Mouse (Mus musculus) ES-Bruce4 (cell line): Measurements from ENCODE around the gene Fat3. TPM values are rescaled to one million over a fixed set of nuclear protein-coding genes. Genes with fewer than 3 reads are reported as not detected.

Experiments used
- H3K27ac ChIP-seq: 2 replicates; pipeline ENCODE4 v1.5.1; 2012; ENCODE audit warnings: low read length, inconsistent platforms; ENCODE audit not compliant: insufficient read depth
- H3K27me3 ChIP-seq: 2 replicates; pipeline ENCODE4 v1.6.1; 2012; ENCODE audit warnings: mild to moderate bottlenecking, low read length, inconsistent platforms; ENCODE audit not compliant: control insufficient read depth, poor library complexity, insufficient read depth, severe bottlenecking
- H3K36me3 ChIP-seq: 2 replicates; pipeline ENCODE4 v1.6.1; 2012; ENCODE audit warnings: inconsistent platforms, mild to moderate bottlenecking, low read length, moderate library complexity; ENCODE audit not compliant: control insufficient read depth, poor library complexity, insufficient read depth, severe bottlenecking
- H3K4me1 ChIP-seq: one replicate; pipeline ENCODE4 v1.8.1; 2011; ENCODE audit warnings: low read length; ENCODE audit not compliant: control insufficient read depth, insufficient read depth
- H3K4me3 ChIP-seq: 2 replicates; pipeline ENCODE4 v1.5.1; 2011; ENCODE audit warnings: low read depth, mild to moderate bottlenecking, low read length
- H3K9ac ChIP-seq: 2 replicates; pipeline ENCODE4 v1.6.1; 2012; ENCODE audit warnings: low read depth, mild to moderate bottlenecking, inconsistent platforms; ENCODE audit not compliant: poor library complexity, severe bottlenecking
- H3K9me3 ChIP-seq: replicated peaks from 2 replicates; pipeline ENCODE4 v1.6.1; 2012; ENCODE audit warnings: mild to moderate bottlenecking, low read length, inconsistent platforms; ENCODE audit not compliant: control insufficient read depth, poor library complexity, insufficient read depth, severe bottlenecking
- CTCF ChIP-seq: IDR thresholded peaks from one replicate; pipeline ENCODE4 v1.8.1; 2011; ENCODE audit warnings: low read depth, low read length
- EP300 ChIP-seq: IDR thresholded peaks from 2 replicates; pipeline ENCODE4 v1.6.1; 2011; ENCODE audit warnings: low read depth, low read length; ENCODE audit not compliant: insufficient read depth
- POLR2A ChIP-seq: IDR thresholded peaks from one replicate; pipeline ENCODE4 v1.8.1; 2011; ENCODE audit warnings: low read length; ENCODE audit not compliant: insufficient read depth
- polyA plus RNA-seq: library from polyadenylated mRNA; stranded (reverse); fragments of >200 nt; gene quantifications from 2 replicates; pipeline ENCODE4 v1.2.4, GENCODE M21; 2011; ENCODE audit warnings: low read depth; ENCODE audit not compliant: missing spikeins, insufficient read depth, insufficient read length

Fat3 gene
- polyA plus RNA-seq, 1 experiment = 0.12 TPM

DNA sequence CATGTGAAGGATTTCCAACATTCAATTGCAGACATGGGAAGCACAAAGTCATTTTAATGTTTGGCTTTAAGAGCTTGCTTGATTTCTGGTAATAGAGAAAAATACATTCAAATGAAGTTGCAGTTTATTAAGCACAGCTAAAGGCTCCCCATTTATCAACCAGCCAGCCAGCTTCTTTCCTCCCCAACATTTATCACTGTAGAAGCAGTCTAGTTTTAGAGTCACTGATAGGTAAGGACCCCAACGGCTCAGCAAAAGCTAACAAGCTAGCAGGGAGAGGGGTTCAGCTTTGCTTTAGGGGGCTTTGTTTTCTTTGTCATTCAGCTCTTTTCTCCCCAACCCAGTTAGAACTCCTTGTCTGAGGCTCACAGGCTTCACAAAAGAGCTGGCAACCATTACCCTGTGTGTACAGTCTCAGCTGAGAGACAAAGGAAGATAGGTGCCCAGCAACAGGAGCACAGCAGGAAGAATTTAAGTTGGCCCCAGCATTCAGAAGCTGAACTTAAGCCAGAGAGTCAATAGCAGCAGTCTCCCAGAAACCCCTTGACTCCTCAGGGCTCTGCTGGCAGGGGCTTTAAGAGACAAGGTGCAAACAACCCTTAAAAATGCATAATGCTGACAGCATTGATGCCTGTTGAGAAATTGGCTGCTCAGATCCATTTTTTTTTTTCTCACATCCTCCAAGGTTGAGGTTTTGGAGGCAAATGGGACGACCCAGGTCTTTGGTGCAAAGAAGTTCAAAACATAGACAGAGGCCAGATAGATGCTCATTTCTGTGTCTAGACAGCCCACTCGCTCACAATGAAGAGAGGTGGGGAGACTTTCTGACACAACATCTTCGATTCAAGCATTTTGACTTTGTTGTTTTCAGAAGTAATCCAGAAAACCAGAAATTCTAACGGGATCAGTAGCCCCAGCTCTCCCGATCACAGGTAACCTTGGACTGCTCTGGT lies 102.1 kb downstream of the Fat3 start:
- Histone ChIP-seq H3K36me3 (no peaks in the 10 kb centered on the region), H3K9me3 (no peaks in the 10 kb centered on the region), H3K9ac (no peak overlapping the region), H3K27me3 (no peaks in the 10 kb centered on the region), H3K4me1 (no peaks in the 10 kb centered on the region), H3K27ac (no peak overlapping the region), H3K4me3 (no peak overlapping the region)
- no peak for TF ChIP-seq EP300
- TF ChIP-seq POLR2A = no peak
- no peak for TF ChIP-seq CTCF

DNA sequence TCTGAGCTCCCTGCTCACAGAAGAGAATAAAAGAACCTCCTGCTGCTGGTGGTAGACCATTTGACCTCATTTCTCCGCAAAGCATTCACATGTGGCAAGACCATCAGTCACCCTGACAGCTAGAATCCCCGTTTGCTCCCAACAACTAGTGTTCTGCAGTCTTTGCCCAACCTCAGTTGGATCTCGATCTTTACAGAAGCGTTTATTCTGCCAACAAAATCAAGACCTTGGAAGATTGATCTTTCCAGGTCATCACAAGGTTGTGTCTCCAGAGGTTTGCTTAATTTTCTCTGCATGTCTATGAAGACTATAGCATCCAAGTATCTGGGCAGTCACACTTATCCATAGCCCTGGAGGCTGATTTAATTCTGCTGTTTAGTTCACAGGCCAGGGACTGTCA lies 111.9 kb downstream of the Fat3 start:
- H3K9ac ChIP-seq = no peak overlapping the region
- no peaks in the 10 kb centered on the region for H3K27me3 ChIP-seq
- H3K4me3 ChIP-seq = no peak overlapping the region
- H3K4me1 ChIP-seq = no peaks in the 10 kb centered on the region
- TF ChIP-seq CTCF (no peak), EP300 (no peak), POLR2A (no peak)
- no peak overlapping the region for H3K27ac ChIP-seq
- H3K36me3 ChIP-seq = no peaks in the 10 kb centered on the region
- no peaks in the 10 kb centered on the region for H3K9me3 ChIP-seq

DNA sequence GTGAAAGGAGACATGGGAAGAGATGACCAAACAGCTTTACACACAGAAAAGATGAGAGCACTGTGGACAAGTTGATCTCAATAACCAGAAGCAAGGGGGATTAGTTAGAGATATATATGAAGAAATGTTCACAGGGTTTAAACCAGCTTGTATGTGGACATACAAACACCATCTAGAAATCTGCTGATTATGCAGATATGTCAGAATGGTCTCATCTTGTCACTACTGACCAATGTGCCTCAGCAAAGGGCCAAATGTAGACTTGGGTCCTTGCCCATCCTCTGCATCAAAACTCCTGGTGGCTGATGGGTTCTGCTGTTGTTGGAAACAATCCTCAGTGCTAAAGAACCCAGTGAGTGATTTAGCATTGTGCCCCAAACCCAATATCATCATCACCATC lies 113.6 kb downstream of the Fat3 start:
- H3K4me3 ChIP-seq = no peak overlapping the region
- TF ChIP-seq CTCF (no peak), EP300 (no peak), POLR2A (no peak)
- H3K9ac ChIP-seq = no peak overlapping the region
- H3K27ac ChIP-seq = no peak overlapping the region
- no peaks in the 10 kb centered on the region for H3K36me3 ChIP-seq
- no peaks in the 10 kb centered on the region for H3K27me3 ChIP-seq
- H3K4me1 ChIP-seq = no peaks in the 10 kb centered on the region
- H3K9me3 ChIP-seq = no peaks in the 10 kb centered on the region

DNA sequence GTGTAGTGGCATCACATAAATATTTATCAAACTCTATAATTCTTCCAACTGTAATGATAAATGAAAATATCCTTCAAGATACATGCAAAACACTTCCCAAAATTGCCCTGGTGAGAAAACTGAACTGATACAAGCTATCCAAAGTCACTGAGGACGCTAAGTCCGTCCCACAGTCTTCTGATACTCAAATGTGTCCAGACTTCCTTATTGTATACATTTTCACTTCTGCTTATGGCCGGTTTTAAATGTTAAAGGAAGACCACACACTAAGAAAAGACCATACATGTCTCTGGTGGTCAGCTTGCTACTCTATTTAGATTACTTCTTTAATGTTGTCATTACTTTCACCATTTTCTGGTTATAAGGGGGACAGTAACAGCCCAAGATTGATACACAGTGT lies 137.4 kb downstream of the Fat3 start:
- TF ChIP-seq EP300 (no peak), CTCF (no peak), POLR2A (no peak)
- H3K27me3 ChIP-seq = no peaks in the 10 kb centered on the region

DNA sequence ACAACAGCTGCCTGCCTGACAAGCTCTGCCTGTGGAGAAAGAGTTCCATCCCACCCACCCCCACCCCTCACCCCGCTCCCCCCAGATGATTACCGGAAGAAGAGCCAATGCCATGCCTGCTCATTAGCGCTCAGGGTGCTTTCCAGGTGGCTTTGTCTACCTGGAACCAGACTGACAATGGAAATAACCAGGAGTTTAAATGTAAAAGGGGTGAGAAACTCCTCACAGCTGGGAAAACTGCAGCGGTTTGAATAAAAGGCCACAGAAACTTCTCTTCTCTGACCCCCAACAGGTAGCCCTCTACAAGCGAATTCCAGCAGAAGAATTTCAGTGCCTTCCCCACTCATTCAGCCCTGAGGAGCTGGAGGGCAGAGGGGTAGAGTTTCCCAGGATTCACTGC lies 139.3 kb downstream of the Fat3 start:
- TF ChIP-seq CTCF (no peak), EP300 (no peak), POLR2A (no peak)
- H3K4me3 ChIP-seq = no peak overlapping the region
- H3K27ac ChIP-seq = no peak overlapping the region

More for the DNA sequence above, 137.4 kb downstream of the Fat3 start:
- Histone ChIP-seq H3K4me3 (no peak overlapping the region), H3K27ac (no peak overlapping the region), H3K4me1 (no peaks in the 10 kb centered on the region), H3K36me3 (no peaks in the 10 kb centered on the region), H3K9me3 (no peaks in the 10 kb centered on the region), H3K9ac (no peak overlapping the region)

DNA sequence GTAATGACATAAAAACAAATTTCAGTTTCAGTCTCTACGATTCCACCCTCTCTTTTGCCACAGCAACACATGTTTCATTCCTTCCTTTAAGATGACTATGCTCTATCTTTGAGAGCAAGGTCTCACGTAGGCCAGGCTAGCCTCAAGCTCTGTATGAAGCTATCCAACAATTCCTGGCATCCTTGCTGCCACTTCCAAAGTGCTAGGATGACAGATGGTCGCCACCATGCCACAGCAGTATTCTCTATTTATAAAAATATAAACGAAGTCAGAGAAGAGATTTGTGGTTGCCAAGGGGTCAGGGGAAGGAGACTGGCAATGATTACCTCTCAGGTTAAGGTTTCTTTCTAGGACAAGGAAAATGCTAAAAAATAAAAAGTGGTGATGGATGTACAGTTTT lies 144.4 kb downstream of the Fat3 start:
- Histone ChIP-seq H3K27ac (no peak overlapping the region), H3K27me3 (no peaks in the 10 kb centered on the region), H3K4me1 (peaks cover 5% of the 10 kb centered on the region), H3K9ac (no peak overlapping the region), H3K9me3 (no peaks in the 10 kb centered on the region), H3K4me3 (no peak overlapping the region), H3K36me3 (no peaks in the 10 kb centered on the region)
- no peak for TF ChIP-seq CTCF

More for the DNA sequence above, 139.3 kb downstream of the Fat3 start:
- H3K9ac ChIP-seq = no peak overlapping the region
- no peaks in the 10 kb centered on the region for H3K27me3 ChIP-seq
- H3K4me1 ChIP-seq = no peaks in the 10 kb centered on the region
- H3K9me3 ChIP-seq = no peaks in the 10 kb centered on the region
- H3K36me3 ChIP-seq = no peaks in the 10 kb centered on the region
